Mouse (Mus musculus): ENCODE measurements around the gene Nucb2.

- TF ChIP-seq CTCF (IDR thresholded peaks at IDR 0.05) (no peak), EP300 (IDR thresholded peaks at IDR 0.05) (peak; percentile 34; the same call in 1 of the 2 replicates)
These were observed 47.2 kb upstream of the Nucb2 start for GRCm38 (mm10) chr7:116456964-116457363.
